Comparison of ENCODE assay signal across 24 mouse cellular contexts in the genomic region with DNA sequence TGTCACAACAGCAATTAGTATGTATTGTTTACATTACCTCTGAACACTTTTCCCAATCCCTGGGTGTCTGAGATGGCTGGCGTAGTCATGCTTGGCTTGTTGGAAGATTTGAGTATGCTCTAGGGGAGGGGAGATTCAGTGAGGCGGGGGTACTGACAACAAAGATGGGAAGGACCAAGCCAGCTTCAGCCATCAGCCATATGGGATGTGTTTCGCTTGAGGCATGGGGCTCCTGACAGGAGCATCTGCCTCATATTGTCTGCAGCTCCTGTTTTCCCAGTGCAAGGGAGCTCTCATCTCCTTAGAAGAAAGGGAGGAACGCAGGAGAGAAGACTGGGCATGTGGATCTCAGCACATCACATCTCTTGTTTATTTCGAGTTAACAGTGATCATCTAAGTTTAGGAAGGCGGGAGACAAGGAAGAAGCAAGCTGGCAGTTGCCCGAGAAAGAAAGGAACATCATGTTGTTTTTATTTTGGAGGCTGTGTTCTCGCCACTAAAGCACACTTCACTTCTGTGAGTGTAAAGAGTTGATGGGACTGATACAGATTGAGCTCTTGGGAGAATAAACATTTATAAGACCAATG. TPM values are rescaled to one million over a fixed set of nuclear protein-coding genes. Genes with fewer than 3 reads are reported as not detected.
DNase-seq lines count a peak whose midpoint lies in the region; ATAC-seq lines count a peak whose summit lies in the region.
"Had no signal": no experiment of that assay in that cellular context is flagged by ENCODE, and none has a peak within 500 bp of the region (broad histone marks: within the 10 kb centered on the region; RNA-seq: fewer than 3 reads in every experiment).

No protein-coding gene starts in this region.

- H3K4me2 ChIP-seq in forebrain, embryonic 13.5 days = no peak overlapping the region
- no peak overlapping the region for H3K4me2 ChIP-seq in forebrain, embryonic 11.5 days (ENCODE audit: low read depth, low read length, severe bottlenecking)
- H3K4me2 ChIP-seq in hindbrain, embryonic 16.5 days (ENCODE audit: low read length) = no peak overlapping the region
- H3K4me2 ChIP-seq in lung, embryonic 15.5 days = no peak overlapping the region
- H3K4me2 ChIP-seq: embryonic facial prominence, embryonic 15.5 days; heart, embryonic 15.5 days; kidney, embryonic 15.5 days; neural tube, embryonic 15.5 days had no signal

- no peak overlapping the region for H3K4me3 ChIP-seq in forebrain, embryonic 13.5 days
- H3K4me3 ChIP-seq in forebrain, embryonic 11.5 days (ENCODE audit: low read depth, low read length) = no peak overlapping the region
- no peak overlapping the region for H3K4me3 ChIP-seq in hindbrain, embryonic 16.5 days (ENCODE audit: low read length)
- no peak overlapping the region for H3K4me3 ChIP-seq in hindbrain, embryonic 10.5 days
- H3K4me3 ChIP-seq in lung, embryonic 15.5 days = no peak overlapping the region
- H3K4me3 ChIP-seq: embryonic facial prominence, embryonic 15.5 days; heart, embryonic 15.5 days; kidney, embryonic 15.5 days; neural tube, embryonic 15.5 days had no signal

- H3K4me1 ChIP-seq in forebrain, embryonic 13.5 days = peaks cover 17% of the 10 kb centered on the region; the same call in 1 of the 2 replicates
- H3K4me1 ChIP-seq in forebrain, embryonic 11.5 days (replicated peaks; ENCODE audit: control insufficient read depth, insufficient read depth, low read length) = no peaks in the 10 kb centered on the region
- H3K4me1 ChIP-seq in hindbrain, embryonic 16.5 days (ENCODE audit: control insufficient read depth, insufficient read depth, low read depth, low read length) = peaks cover 13% of the 10 kb centered on the region
- H3K4me1 ChIP-seq in hindbrain, embryonic 10.5 days (replicated peaks) = 0 out of 2 replicates have a peak, but pooled peaks cover 5% of the 10 kb centered on the region
- H3K4me1 ChIP-seq in lung, embryonic 15.5 days = no peaks in the 10 kb centered on the region
- H3K4me1 ChIP-seq: embryonic facial prominence, embryonic 15.5 days; heart, embryonic 15.5 days had no signal

- no peaks in the 10 kb centered on the region for H3K36me3 ChIP-seq in forebrain, embryonic 13.5 days (ENCODE audit: poor library complexity, severe bottlenecking)
- no peaks in the 10 kb centered on the region for H3K36me3 ChIP-seq in forebrain, embryonic 11.5 days (ENCODE audit: control insufficient read depth, insufficient read depth, low read length)
- H3K36me3 ChIP-seq in hindbrain, embryonic 16.5 days (ENCODE audit: control insufficient read depth, insufficient read depth, low read length) = no peaks in the 10 kb centered on the region
- H3K36me3 ChIP-seq in hindbrain, embryonic 10.5 days = no peaks in the 10 kb centered on the region
- no peaks in the 10 kb centered on the region for H3K36me3 ChIP-seq in lung, embryonic 15.5 days
- H3K36me3 ChIP-seq: embryonic facial prominence, embryonic 15.5 days; heart, embryonic 15.5 days; kidney, embryonic 15.5 days; neural tube, embryonic 15.5 days had no signal

- H3K27me3 ChIP-seq in forebrain, embryonic 13.5 days = no peaks in the 10 kb centered on the region
- H3K27me3 ChIP-seq in forebrain, embryonic 11.5 days (ENCODE audit: control insufficient read depth, insufficient read depth, low read length) = no peaks in the 10 kb centered on the region
- no peaks in the 10 kb centered on the region for H3K27me3 ChIP-seq in hindbrain, embryonic 16.5 days (replicated peaks; ENCODE audit: control insufficient read depth, insufficient read depth, low read length)
- peaks cover 9% of the 10 kb centered on the region for H3K27me3 ChIP-seq in hindbrain, embryonic 10.5 days (ENCODE audit: insufficient read depth, poor library complexity, severe bottlenecking)
- no peaks in the 10 kb centered on the region for H3K27me3 ChIP-seq in lung, embryonic 15.5 days
- H3K27me3 ChIP-seq: embryonic facial prominence, embryonic 15.5 days; heart, embryonic 15.5 days; kidney, embryonic 15.5 days; neural tube, embryonic 15.5 days had no signal

- ATAC-seq in forebrain, embryonic 13.5 days = peak; percentile 39; the same call in 1 of the 2 replicates
- ATAC-seq in forebrain, embryonic 11.5 days (replicated peaks; ENCODE audit: low FRiP score) = no peak
- ATAC-seq in hindbrain, embryonic 16.5 days = peak; percentile 40; the same call in 1 of the 2 replicates
- ATAC-seq in lung, embryonic 15.5 days (ENCODE audit: borderline replicate concordance, extremely low read depth, low FRiP score, low TSS enrichment) = peak; percentile 68; the same call in 1 of the 2 replicates

- H3K27ac ChIP-seq in forebrain, embryonic 13.5 days = 0 out of 2 replicates have a peak overlapping the region, but pooled peaks have one; percentile 10
- no peak overlapping the region for H3K27ac ChIP-seq in forebrain, embryonic 11.5 days (ENCODE audit: low read depth, low read length)
- H3K27ac ChIP-seq in hindbrain, embryonic 16.5 days (ENCODE audit: low read depth, low read length) = no peak overlapping the region
- H3K27ac ChIP-seq in hindbrain, embryonic 10.5 days = no peak overlapping the region
- H3K27ac ChIP-seq in lung, embryonic 15.5 days = no peak overlapping the region
- H3K27ac ChIP-seq: embryonic facial prominence, embryonic 15.5 days; heart, embryonic 15.5 days; kidney, embryonic 15.5 days; neural tube, embryonic 15.5 days had no signal

- no peak for DNase-seq in forebrain, embryonic 11.5 days (ENCODE audit: low spot score)
- DNase-seq in hindbrain, embryonic 10.5 days (ENCODE audit: low spot score) = no peak
- DNase-seq in lung, postnatal 10 days = no peak
- DNase-seq in brain, adult 2 months (ENCODE audit: low read depth, low spot score) = peak; percentile 54
- DNase-seq in spleen, postnatal 4 days (ENCODE audit: low spot score in 2 of 2) = no peak
- DNase-seq: adrenal gland, postnatal 10 days; cerebellum, adult 8-10 months; gastrocnemius, postnatal 25 days; heart, postnatal 36 days; kidney, adult 11 months; kidney, postnatal 36 days; layer of hippocampus, adult 9-11 months; lung, postnatal 4 days; thymus, adult 2 months; thymus, postnatal 4 days had no signal

- H3K9me3 ChIP-seq in forebrain, embryonic 13.5 days (replicated peaks) = no peaks in the 10 kb centered on the region
- H3K9me3 ChIP-seq in forebrain, embryonic 11.5 days (ENCODE audit: control insufficient read depth, low read length) = no peaks in the 10 kb centered on the region
- no peaks in the 10 kb centered on the region for H3K9me3 ChIP-seq in hindbrain, embryonic 16.5 days (ENCODE audit: control insufficient read depth, low read length)
- no peaks in the 10 kb centered on the region for H3K9me3 ChIP-seq in hindbrain, embryonic 10.5 days
- no peaks in the 10 kb centered on the region for H3K9me3 ChIP-seq in lung, embryonic 15.5 days
- H3K9me3 ChIP-seq: embryonic facial prominence, embryonic 15.5 days; heart, embryonic 15.5 days; kidney, embryonic 15.5 days; neural tube, embryonic 15.5 days had no signal

- H3K9ac ChIP-seq in forebrain, embryonic 13.5 days = no peak overlapping the region
- H3K9ac ChIP-seq in forebrain, embryonic 11.5 days (ENCODE audit: low read length) = no peak overlapping the region
- no peak overlapping the region for H3K9ac ChIP-seq in hindbrain, embryonic 16.5 days (ENCODE audit: low read depth, low read length)
- no peak overlapping the region for H3K9ac ChIP-seq in lung, embryonic 15.5 days
- H3K9ac ChIP-seq: embryonic facial prominence, embryonic 15.5 days; heart, embryonic 15.5 days; kidney, embryonic 15.5 days; neural tube, embryonic 15.5 days had no signal

- WGBS in forebrain, embryonic 13.5 days = 81% methylated on average over 8 of the region's 8 CpGs
- WGBS in forebrain, embryonic 11.5 days = 86% methylated on average over 8 of the region's 8 CpGs
- 66% methylated on average over 8 of the region's 8 CpGs for WGBS in hindbrain, embryonic 16.5 days
- WGBS in hindbrain, embryonic 10.5 days = 83% methylated on average over 8 of the region's 8 CpGs
- WGBS in lung, embryonic 15.5 days = 30% methylated on average over 8 of the region's 8 CpGs

RNA-seq across cellular contexts. Expression of a gene that starts 56.9 kb away (rescaled TPM):
- 1.6 and 2.0 TPM in 2 replicates for polyA plus RNA-seq in forebrain, embryonic 13.5 days (2015; fragmentation: Nextera tagmentation; extraction: Ambion mirVana)
- polyA plus RNA-seq in forebrain, embryonic 11.5 days (2014; fragmentation: Nextera tagmentation; extraction: Ambion mirVana) = 0.19 and 0.77 TPM in 2 replicates
- 4.5 and 5.6 TPM in 2 replicates for polyA plus RNA-seq in hindbrain, embryonic 16.5 days (2015; fragmentation: Nextera tagmentation; extraction: Ambion mirVana)
- polyA plus RNA-seq in hindbrain, embryonic 10.5 days (2016; fragmentation: Nextera tagmentation; extraction: Ambion mirVana) = 0.10 and 0.20 TPM in 2 replicates
- polyA plus RNA-seq in lung, embryonic 15.5 days (2015; fragmentation: Nextera tagmentation; extraction: Ambion mirVana) = 0.14 TPM in 1 of 2 replicates, not detected in the other
- polyA plus RNA-seq: kidney, embryonic 15.5 days; limb, embryonic 11.5 days; liver, adult 2 months had no signal
